Mouse (Mus musculus) megakaryocyte, embryonic 14.5 days (primary cell): ENCODE measurements around the gene Gm5862.
"Not testable (repeated sequence)": the region's sequence is repeated elsewhere in the genome, so short reads cannot be mapped to it uniquely, and the experiment has no call there.

Experiments used
- FLI1 ChIP-seq: IDR thresholded peaks from 2 replicates; pipeline ENCODE4 v1.6.1; 2012; ENCODE audit warnings: low read length, inconsistent platforms, mixed read lengths
- GATA1 ChIP-seq: IDR thresholded peaks from 3 replicates; pipeline ENCODE4 v1.6.1; 2012; ENCODE audit warnings: mixed read lengths, low read length, inconsistent platforms, borderline replicate concordance

DNA sequence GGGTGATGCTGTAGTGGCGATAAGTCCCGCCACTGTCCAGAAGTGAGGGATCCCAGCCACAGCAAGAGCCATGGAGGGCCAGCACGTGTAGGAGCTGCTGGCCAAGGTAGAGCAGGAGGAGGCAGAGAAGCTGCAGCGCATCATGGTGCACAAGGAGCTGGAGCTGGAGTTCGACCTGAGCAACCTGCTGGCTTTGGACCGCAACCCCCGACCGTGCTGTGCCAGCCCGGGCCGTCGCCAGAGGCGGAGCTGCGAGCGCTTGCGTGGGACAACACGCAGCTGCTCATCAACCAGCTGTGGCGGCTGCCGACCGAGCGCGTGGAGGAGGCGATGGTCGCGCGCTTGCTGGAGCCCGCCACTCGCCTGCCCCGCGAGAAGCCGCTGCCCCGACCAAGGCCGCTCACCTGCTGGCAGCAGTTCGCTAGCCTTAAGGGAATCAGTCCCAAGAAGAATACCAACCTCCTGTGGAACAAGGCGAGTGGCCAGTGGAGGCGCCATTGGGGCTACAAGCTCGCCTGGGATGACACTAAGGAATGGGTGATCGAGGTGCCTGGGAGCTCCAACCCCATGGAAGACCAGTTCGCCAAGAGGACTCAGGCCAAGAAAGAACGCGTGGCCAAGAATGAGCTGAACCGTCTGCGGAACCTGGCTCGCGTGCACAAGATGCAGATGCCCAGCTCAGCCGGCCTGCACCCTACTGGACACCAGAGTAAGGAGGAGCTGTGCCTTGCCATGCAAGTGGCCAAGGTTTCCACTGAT is 15.6 kb downstream of the Gm5862 start:
- TF ChIP-seq FLI1, GATA1: not testable (repeated sequence)
